Mouse (Mus musculus) heart, adult 2 months (tissue): ENCODE data around the gene Agpat4. TPM values are rescaled to one million over a fixed set of nuclear protein-coding genes. Genes with fewer than 3 reads are reported as not detected.
"Not testable (repeated sequence)": the region's sequence is repeated elsewhere in the genome, so short reads cannot be mapped to it uniquely, and the experiment has no call there.

ENCODE experiments used
- DNase-seq, 2 experiments: peaks; one replicate each; pipeline ENCODE4 v3.0.0; 2021
- H3K27ac ChIP-seq: fragments of 200-600 bp; 2 replicates; pipeline ENCODE4 v1.8.1; 2022
- H3K27me3 ChIP-seq: fragments of 200-500 bp; 2 replicates; pipeline ENCODE4 v1.6.1; 2012; ENCODE audit warnings: mild to moderate bottlenecking, low read length, inconsistent platforms, mixed read lengths; ENCODE audit not compliant: control insufficient read depth, insufficient read depth
- H3K36me3 ChIP-seq: fragments of 200-500 bp; 2 replicates; pipeline ENCODE4 v1.6.1; 2012; ENCODE audit warnings: low read length, inconsistent platforms; ENCODE audit not compliant: control insufficient read depth, insufficient read depth
- H3K4me1 ChIP-seq: fragments of 200-500 bp; 2 replicates; pipeline ENCODE4 v1.6.1; 2011; ENCODE audit warnings: low read length; ENCODE audit not compliant: control insufficient read depth, insufficient read depth
- H3K4me3 ChIP-seq: fragments of 200-600 bp; 2 replicates; pipeline ENCODE4 v1.8.1; 2022
- H3K79me2 ChIP-seq: fragments of 200-500 bp; replicated peaks from 2 replicates; pipeline ENCODE4 v1.6.1; 2012; ENCODE audit warnings: mild to moderate bottlenecking, inconsistent platforms, low read length, moderate library complexity, mixed read lengths; ENCODE audit not compliant: control insufficient read depth, insufficient read depth
- H3K9ac ChIP-seq: fragments of 200-500 bp; 2 replicates; pipeline ENCODE4 v1.6.1; 2012; ENCODE audit warnings: low read depth, mild to moderate bottlenecking, control low read depth, inconsistent platforms, low read length, mixed read lengths
- CTCF ChIP-seq: fragments of 200-600 bp; IDR thresholded peaks from 2 replicates; pipeline ENCODE4 v1.8.1; 2022; ENCODE audit warnings: antibody characterized with exemption, mild to moderate bottlenecking, moderate library complexity
- EP300 ChIP-seq: fragments of 200-500 bp; IDR thresholded peaks from 2 replicates; pipeline ENCODE4 v1.6.1; 2011; ENCODE audit warnings: low read depth, low read length, control low read depth; ENCODE audit not compliant: insufficient read depth
- POLR2A ChIP-seq: fragments of 200-500 bp; IDR thresholded peaks from 2 replicates; pipeline ENCODE4 v1.6.1; 2011; ENCODE audit warnings: mild to moderate bottlenecking, low read depth, low read length, control low read depth; ENCODE audit not compliant: insufficient read depth
- WGBS: fragments of 180-500 bp; shearing (Covaris S2); methylation state at CpG from one replicate; pipeline ENCODE4 v1.1.7; 2018; 5-methylcytosine and 5-hydroxymethylcytosine counted together
- intact Hi-C: fragments of 180-260 bp; cut with DNase I; formaldehyde crosslinking; loops from one replicate; pipeline ENCODE4 v1.15.1; 2025
- polyA plus RNA-seq: library from polyadenylated mRNA; depleted of rRNA; stranded (reverse); fragments of >200 nt; gene quantifications from 2 replicates; pipeline ENCODE4 v1.2.3, GENCODE M21; 2012
- total RNA-seq, 2 experiments: library from RNA; stranded (reverse); gene quantifications; 2 replicates each; pipeline ENCODE4 v1.2.3; 2021

The Agpat4 gene
- total and polyA plus RNA-seq, 3 experiments = 4.4 to 5.3 (median 4.8) TPM

DNA sequence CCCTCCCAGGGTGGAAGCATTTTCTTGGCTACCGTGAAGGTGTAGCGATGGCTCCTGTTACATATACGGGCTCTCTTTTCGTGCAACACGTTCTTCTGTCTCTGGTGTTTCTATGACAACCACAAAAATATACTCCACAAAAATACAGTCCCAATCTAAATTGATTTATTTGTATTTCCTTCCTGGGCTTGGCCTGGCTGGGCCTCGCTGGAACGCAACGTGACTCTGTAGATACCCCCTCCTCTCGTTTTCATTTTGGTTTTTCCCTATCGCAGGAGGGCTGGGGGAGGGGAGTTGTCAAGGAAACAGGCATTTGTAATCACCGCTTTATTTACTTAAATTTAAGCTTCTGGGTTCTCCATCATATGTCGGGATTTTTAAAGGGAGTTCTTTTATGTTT is 1.2 kb downstream of the Agpat4 start:
- no peak for DNase-seq
- Histone ChIP-seq H3K27ac (peak overlapping the region; percentile 86), H3K27me3 (no peaks in the 10 kb centered on the region), H3K4me1 (peaks cover 1% of the 10 kb centered on the region), H3K4me3 (peak overlapping the region; percentile 70), H3K36me3 (no peaks in the 10 kb centered on the region; the same call in 1 of the 2 replicates), H3K79me2 (no peaks in the 10 kb centered on the region), H3K9ac (peak overlapping the region; percentile 82)
- WGBS = 3% methylated on average over 12 of the region's 12 CpGs
- TF ChIP-seq POLR2A (no peak), CTCF (no peak), EP300 (no peak)
- intact Hi-C loops = loop anchor here (5.0 kb wide), 4 partner anchors 53 to 253 kb away; no protein-coding TSS in a partner anchor

GRCm38 (mm10) chr17:12120268-12120667 is 1.8 kb downstream of the Agpat4 start:
- WGBS = 47% methylated on average over 5 of the region's 5 CpGs
- Histone ChIP-seq H3K9ac (no peak overlapping the region), H3K79me2 (no peaks in the 10 kb centered on the region), H3K4me1 (peaks cover 1% of the 10 kb centered on the region), H3K4me3 (no peak overlapping the region), H3K27ac (no peak overlapping the region), H3K36me3 (no peaks in the 10 kb centered on the region; the same call in 1 of the 2 replicates), H3K27me3 (no peaks in the 10 kb centered on the region)
- no peak for TF ChIP-seq EP300
- TF ChIP-seq CTCF = no peak
- TF ChIP-seq POLR2A = no peak
- DNase-seq = no peak
- intact Hi-C loops = no loop called here

DNA sequence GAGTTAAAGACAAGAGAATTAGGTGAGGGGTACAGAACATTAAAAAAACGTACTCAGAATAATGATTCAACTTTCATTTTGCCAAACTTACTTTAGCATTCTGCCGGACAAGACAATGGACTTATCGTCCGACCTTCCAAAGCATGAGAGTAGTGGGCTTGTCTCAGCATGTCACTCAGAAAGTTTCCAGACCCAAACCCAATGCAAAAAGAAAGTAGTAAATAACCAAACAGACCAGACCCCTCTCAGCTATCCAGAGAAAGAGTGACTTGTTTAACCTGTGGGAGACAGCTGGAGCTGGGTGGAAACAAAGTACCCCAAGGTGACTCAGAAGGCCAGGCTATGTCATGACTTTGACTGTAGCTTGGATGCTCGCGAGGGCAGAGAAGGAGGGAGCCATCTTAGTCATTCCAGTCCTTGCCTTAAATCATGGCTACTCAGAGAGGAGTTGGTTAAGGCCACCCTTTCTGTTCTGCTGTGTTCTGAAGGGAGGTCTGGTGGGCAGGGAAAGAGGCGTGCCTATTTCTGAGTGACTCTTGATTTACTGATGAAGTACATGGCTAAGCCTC is 2.8 kb downstream of the Agpat4 start:
- Histone ChIP-seq H3K36me3 (no peaks in the 10 kb centered on the region; the same call in 1 of the 2 replicates), H3K4me1 (peaks cover 1% of the 10 kb centered on the region), H3K27me3 (no peaks in the 10 kb centered on the region), H3K79me2 (no peaks in the 10 kb centered on the region), H3K27ac (no peak overlapping the region), H3K9ac (no peak overlapping the region), H3K4me3 (no peak overlapping the region)
- no peak for DNase-seq
- intact Hi-C loops = no loop called here
- 94% methylated on average over 7 of the region's 7 CpGs for WGBS
- no peak for TF ChIP-seq POLR2A
- no peak for TF ChIP-seq CTCF
- TF ChIP-seq EP300 = no peak

- H3K27ac ChIP-seq, H3K4me1 ChIP-seq, DNase-seq, H3K79me2 ChIP-seq, H3K9ac ChIP-seq, intact Hi-C loops, H3K4me3 ChIP-seq, H3K36me3 ChIP-seq, H3K27me3 ChIP-seq: not testable (repeated sequence)
- 80% methylated on average over 9 of the region's 9 CpGs for WGBS
Measured at GRCm38 (mm10) chr17:12122262-12122661, 3.8 kb downstream of the Agpat4 start.

- DNase-seq = no peak
- Histone ChIP-seq H3K27ac (no peak overlapping the region), H3K36me3 (no peaks in the 10 kb centered on the region; the same call in 1 of the 2 replicates), H3K4me3 (no peak overlapping the region), H3K4me1 (peaks cover under 1% of the 10 kb centered on the region), H3K79me2 (no peaks in the 10 kb centered on the region), H3K9ac (no peak overlapping the region), H3K27me3 (no peaks in the 10 kb centered on the region)
- intact Hi-C loops = no loop called here
- 33% methylated on average over 3 of the region's 3 CpGs for WGBS
- TF ChIP-seq EP300 = no peak
- TF ChIP-seq CTCF = no peak
- no peak for TF ChIP-seq POLR2A
Measured at GRCm38 (mm10) chr17:12123168-12123567, 4.7 kb downstream of the Agpat4 start.

DNA sequence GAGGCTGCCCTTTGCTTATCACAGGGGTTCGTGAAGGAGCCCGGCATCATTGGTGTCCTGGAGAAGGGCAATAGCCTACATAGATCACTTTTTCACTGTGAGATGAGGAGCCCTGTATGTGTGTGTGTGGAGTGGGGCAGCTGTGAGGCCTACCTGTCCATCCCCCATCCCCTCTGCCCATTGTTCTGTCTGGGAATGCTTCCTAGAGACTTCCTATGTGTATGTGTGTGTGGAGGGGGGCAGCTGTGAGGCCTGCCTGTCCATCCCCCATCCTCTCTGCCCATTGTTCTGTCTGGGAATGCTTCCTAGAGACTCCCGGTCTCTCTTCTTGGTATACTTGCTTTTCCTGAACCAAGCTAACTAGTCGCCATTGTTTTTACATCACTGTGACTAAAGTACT is 8.6 kb downstream of the Agpat4 start:
- DNase-seq = no peak

More for the DNA sequence above, 8.6 kb downstream of the Agpat4 start:
- Histone ChIP-seq H3K9ac (no peak overlapping the region), H3K36me3 (no peaks in the 10 kb centered on the region), H3K4me3 (no peak overlapping the region), H3K4me1 (peaks cover 6% of the 10 kb centered on the region), H3K79me2 (no peaks in the 10 kb centered on the region), H3K27me3 (no peaks in the 10 kb centered on the region), H3K27ac (no peak overlapping the region)
- intact Hi-C loops = no loop called here
- WGBS = 66% methylated on average over 4 of the region's 4 CpGs
- TF ChIP-seq CTCF = no peak
- no peak for TF ChIP-seq POLR2A
- TF ChIP-seq EP300 = no peak
